Mouse (Mus musculus) c-Kit-positive CD71-positive TER-119-positive erythroid progenitor cells, embryonic 14.5 days (primary cell): Measurements from ENCODE around the gene Obsl1.
A peak's percentile ranks its signal among the peaks of the same experiment; 100 is the strongest.

Experiments
- DNase-seq: peaks from one replicate; pipeline ENCODE4 v3.0.0-alpha.2; 2013; ENCODE audit warnings: low spot score

Obsl1 gene

GRCm38 (mm10) chr1:75455433-75455832 lies 50.8 kb downstream of the Obsl1 start:
- no peak for DNase-seq

- no peak for DNase-seq
Measured at GRCm38 (mm10) chr1:75451900-75452299, 54.4 kb downstream of the Obsl1 start.

- peak; percentile 66 for DNase-seq
Measured at GRCm38 (mm10) chr1:75450314-75451005, 55.8 kb downstream of the Obsl1 start, which contains the start of gene Asic4. Gene Asic4, plus strand, starts transcription at chr1:75450436.

GRCm38 (mm10) chr1:75449377-75450135 lies 56.7 kb downstream of the Obsl1 start:
- no peak for DNase-seq

- no peak for DNase-seq
Measured at GRCm38 (mm10) chr1:75448937-75449336, 57.3 kb downstream of the Obsl1 start.

GRCm38 (mm10) chr1:75448052-75448431 lies 58.2 kb downstream of the Obsl1 start:
- no peak for DNase-seq

- no peak for DNase-seq
Measured at GRCm38 (mm10) chr1:75447265-75448051, 58.8 kb downstream of the Obsl1 start.

- DNase-seq = no peak
Measured at GRCm38 (mm10) chr1:75446656-75447055, 59.6 kb downstream of the Obsl1 start.

GRCm38 (mm10) chr1:75445751-75446611 lies 60.3 kb downstream of the Obsl1 start:
- DNase-seq = peak; percentile 78

- DNase-seq = no peak
Measured at GRCm38 (mm10) chr1:75445141-75445701, 61.0 kb downstream of the Obsl1 start.

- no peak for DNase-seq
Measured at GRCm38 (mm10) chr1:75444208-75444607, 62.0 kb downstream of the Obsl1 start.

GRCm38 (mm10) chr1:75443247-75444024 lies 62.8 kb downstream of the Obsl1 start:
- DNase-seq = no peak

GRCm38 (mm10) chr1:75442811-75443210 lies 63.4 kb downstream of the Obsl1 start:
- no peak for DNase-seq

- DNase-seq = no peak
Measured at GRCm38 (mm10) chr1:75442171-75442570, 64.1 kb downstream of the Obsl1 start.

GRCm38 (mm10) chr1:75441471-75441996 lies 64.7 kb downstream of the Obsl1 start:
- no peak for DNase-seq

- DNase-seq = no peak
Measured at GRCm38 (mm10) chr1:75440661-75441060, 65.6 kb downstream of the Obsl1 start.

- no peak for DNase-seq
Measured at GRCm38 (mm10) chr1:75438782-75439181, 67.5 kb downstream of the Obsl1 start.

- DNase-seq = peak; percentile 59
Measured at GRCm38 (mm10) chr1:75435475-75436328, 70.5 kb downstream of the Obsl1 start, which contains the start of gene Gmppa. Gene Gmppa, plus strand, starts transcription at chr1:75435930.
